Mouse (Mus musculus) CH12.LX (cell line): ENCODE data around the gene Gm20671. TPM values are rescaled to one million over a fixed set of nuclear protein-coding genes. Genes with fewer than 3 reads are reported as not detected.
"Not testable (repeated sequence)": the region's sequence is repeated elsewhere in the genome, so short reads cannot be mapped to it uniquely, and the experiment has no call there.

Source experiments
- DNase-seq: peaks from one replicate; pipeline ENCODE4 v3.0.0-alpha.2; 2013; ENCODE audit errors: extremely low read depth
- H3K27ac ChIP-seq: 2 replicates; pipeline ENCODE4 v1.5.1; 2012; ENCODE audit warnings: low read depth, mild to moderate bottlenecking, control low read depth, moderate library complexity; ENCODE audit not compliant: insufficient read depth
- H3K27me3 ChIP-seq: replicated peaks from 2 replicates; pipeline ENCODE3; 2012; ENCODE audit warnings: inconsistent platforms
- H3K36me3 ChIP-seq, 2 experiments: replicated peaks in 1 of 2; 2 replicates each; pipeline versions ENCODE3 to v1.6.1; 2012; ENCODE audit warnings: inconsistent platforms in 1 of 2, low read length in 1 of 2, mild to moderate bottlenecking in 1 of 2, mixed read lengths in 1 of 2, moderate library complexity in 1 of 2; ENCODE audit not compliant: control insufficient read depth in 1 of 2, insufficient read depth in 1 of 2
- H3K4me1 ChIP-seq, 2 experiments: 2 replicates each; pipeline ENCODE4 v1.6.1; 2012; ENCODE audit warnings: inconsistent platforms in 1 of 2, moderate library complexity in 1 of 2; ENCODE audit not compliant: insufficient read depth in 2 of 2, control insufficient read depth in 1 of 2
- H3K4me2 ChIP-seq: 2 replicates; pipeline ENCODE4 v1.6.1; 2012; ENCODE audit warnings: low read depth, mild to moderate bottlenecking, control low read depth; ENCODE audit not compliant: poor library complexity, insufficient read depth, severe bottlenecking
- H3K4me3 ChIP-seq, 3 experiments: fragments of 150-350 bp in 1 of 3; sonication (generic) in 1 of 3; replicated peaks in 1 of 3; 2 replicates each; pipeline versions ENCODE3 to v1.5.1; 2011 to 2012; ENCODE audit warnings: low read depth in 2 of 3, low read length in 2 of 3, mild to moderate bottlenecking in 2 of 3, moderate library complexity in 2 of 3, control low read depth in 1 of 3, improper control_type of control experiment in 1 of 3, inconsistent platforms in 1 of 3, mixed read lengths in 1 of 3; ENCODE audit not compliant: poor library complexity in 1 of 3
- H3K79me2 ChIP-seq: replicated peaks from 2 replicates; pipeline ENCODE4 v1.6.1; 2012; ENCODE audit warnings: mild to moderate bottlenecking, moderate library complexity; ENCODE audit not compliant: control insufficient read depth, poor library complexity, insufficient read depth, severe bottlenecking; ENCODE audit errors: extremely low read depth
- H3K9ac ChIP-seq: 2 replicates; pipeline ENCODE4 v1.6.1; 2012; ENCODE audit warnings: low read depth, mild to moderate bottlenecking, control low read depth, moderate library complexity; ENCODE audit not compliant: insufficient read depth
- H3K9me3 ChIP-seq: replicated peaks from 2 replicates; pipeline ENCODE3; 2012; ENCODE audit warnings: low read length, inconsistent platforms, mixed read lengths
- BHLHE40 ChIP-seq: IDR thresholded peaks from 2 replicates; pipeline ENCODE4 v1.6.1; 2011; ENCODE audit warnings: mild to moderate bottlenecking, low read depth, low read length, improper control_type of control experiment
- CHD1 ChIP-seq: IDR thresholded peaks from 2 replicates; pipeline ENCODE4 v1.6.1; 2012; ENCODE audit warnings: low read depth, low read length, improper control_type of control experiment, inconsistent platforms
- EP300 ChIP-seq: IDR thresholded peaks from 2 replicates; pipeline ENCODE4 v1.6.1; 2011; ENCODE audit warnings: low read length, improper control_type of control experiment
- ETS1 ChIP-seq: conservative IDR thresholded peaks from 2 replicates; pipeline ENCODE4 v1.6.1; 2012; ENCODE audit warnings: low read depth, mild to moderate bottlenecking, inconsistent platforms, low read length, improper control_type of control experiment, moderate library complexity
- GABPA ChIP-seq: IDR thresholded peaks from 2 replicates; pipeline ENCODE4 v1.6.1; 2012; ENCODE audit warnings: low read depth, low read length, improper control_type of control experiment, inconsistent platforms; ENCODE audit not compliant: insufficient replicate concordance
- HCFC1 ChIP-seq: IDR thresholded peaks from 2 replicates; pipeline ENCODE4 v1.6.1; 2012; ENCODE audit warnings: low read depth, mild to moderate bottlenecking, inconsistent platforms, low read length, improper control_type of control experiment
- JUN ChIP-seq: IDR thresholded peaks from 2 replicates; pipeline ENCODE4 v1.6.1; 2011; ENCODE audit warnings: low read depth, mild to moderate bottlenecking, low read length, improper control_type of control experiment, moderate library complexity; ENCODE audit not compliant: insufficient read depth
- MAFK ChIP-seq: IDR thresholded peaks from 2 replicates; pipeline ENCODE4 v1.6.1; 2011; ENCODE audit warnings: low read length, improper control_type of control experiment; ENCODE audit not compliant: insufficient replicate concordance
- MAZ ChIP-seq: IDR thresholded peaks from 2 replicates; pipeline ENCODE4 v1.6.1; 2012; ENCODE audit warnings: low read depth, mild to moderate bottlenecking, inconsistent platforms, low read length, improper control_type of control experiment, moderate library complexity
- MEF2A ChIP-seq: IDR thresholded peaks from 2 replicates; pipeline ENCODE4 v1.6.1; 2014; ENCODE audit warnings: low read depth, mild to moderate bottlenecking, inconsistent platforms, low read length, improper control_type of control experiment, borderline replicate concordance
- MXI1 ChIP-seq: IDR thresholded peaks from 2 replicates; pipeline ENCODE4 v1.6.1; 2011; ENCODE audit warnings: mild to moderate bottlenecking, low read depth, low read length, improper control_type of control experiment
- NELFE ChIP-seq: IDR thresholded peaks from 2 replicates; pipeline ENCODE4 v1.6.1; 2011; ENCODE audit warnings: low read depth, low read length, improper control_type of control experiment
- POLR2A ChIP-seq: IDR thresholded peaks from 2 replicates; pipeline ENCODE4 v1.6.1; 2011; ENCODE audit warnings: low read depth, mild to moderate bottlenecking, improper control_type of control experiment, low read length
- POLR2AphosphoS2 ChIP-seq: IDR thresholded peaks from 2 replicates; pipeline ENCODE4 v1.6.1; 2011; ENCODE audit warnings: low read depth, low read length, improper control_type of control experiment
- SMC3 ChIP-seq: IDR thresholded peaks from 2 replicates; pipeline ENCODE4 v1.6.1; 2011; ENCODE audit warnings: low read depth, low read length, improper control_type of control experiment
- TBP ChIP-seq: conservative IDR thresholded peaks from 2 replicates; pipeline ENCODE4 v1.6.1; 2011; ENCODE audit warnings: low read depth, low read length, improper control_type of control experiment
- TCF12 ChIP-seq: IDR thresholded peaks from 2 replicates; pipeline ENCODE4 v1.6.1; 2014; ENCODE audit warnings: low read depth, mild to moderate bottlenecking, inconsistent platforms, low read length, improper control_type of control experiment
- UBTF ChIP-seq: IDR thresholded peaks from 2 replicates; pipeline ENCODE4 v1.6.1; 2012; ENCODE audit warnings: low read depth, mild to moderate bottlenecking, inconsistent platforms, low read length, improper control_type of control experiment, moderate library complexity
- USF1 ChIP-seq: IDR thresholded peaks from 2 replicates; pipeline ENCODE4 v1.6.1; 2014; ENCODE audit warnings: low read depth, mild to moderate bottlenecking, inconsistent platforms, low read length, improper control_type of control experiment
- USF2 ChIP-seq: conservative IDR thresholded peaks from 2 replicates; pipeline ENCODE4 v1.6.1; 2011; ENCODE audit warnings: low read depth, low read length, improper control_type of control experiment
- ZKSCAN1 ChIP-seq: IDR thresholded peaks from 2 replicates; pipeline ENCODE4 v1.6.1; 2012; ENCODE audit warnings: low read depth, inconsistent platforms, low read length, improper control_type of control experiment, borderline replicate concordance
- ZNF384 ChIP-seq: IDR thresholded peaks from 2 replicates; pipeline ENCODE4 v1.6.1; 2012; ENCODE audit warnings: low read depth, low read length, improper control_type of control experiment, inconsistent platforms
- dilution Hi-C: fragments of 300-500 bp; cut with MboI; formaldehyde crosslinking; loops from 2 replicates; pipeline ENCODE4 v1.14.3; 2020; ENCODE audit warnings: low sequenced_read_pairs; ENCODE audit not compliant: extremely low pct_unique_long_range_greater_than_20kb, extremely low pct_ligation_motif_present
- in situ Hi-C: fragments of 300-500 bp; cut with MboI; formaldehyde crosslinking; loops from 3 replicates; pipeline ENCODE4 v1.14.3; 2019; ENCODE audit warnings: low sequenced_read_pairs, low pct_ligation_motif_present, low pct_unique_long_range_greater_than_20kb, mixed read lengths
- polyA plus RNA-seq: library from polyadenylated mRNA; unstranded; fragments of >175 nt; gene quantifications from 2 replicates; pipeline ENCODE4 v1.2.1, GENCODE M21; 2012; ENCODE audit warnings: low read depth; ENCODE audit not compliant: insufficient read length
- total RNA-seq, 2 experiments: library from RNA; depleted of rRNA; stranded (reverse); fragments of 300-350 nt in 1 of 2; fragments of >200 nt in 1 of 2; gene quantifications; 2 replicates each; pipeline ENCODE4 v1.2.3; 2012 to 2014

Gm20671 gene
- total and polyA plus RNA-seq, 3 experiments, result 0.81 TPM; not detected in 2

GRCm38 (mm10) chr5:32723981-32724380 lies 102.9 kb downstream of the Gm20671 start:
- H3K36me3 ChIP-seq, result peaks cover 0 to 1% of the 10 kb centered on the region in 2 experiments
- no peak overlapping the region for H3K27ac ChIP-seq
- no peak overlapping the region for H3K4me2 ChIP-seq
- dilution Hi-C loops (no loop called here), in situ Hi-C loops (no loop called here)
- no peak overlapping the region for H3K9ac ChIP-seq
- no peaks in the 10 kb centered on the region for H3K79me2 ChIP-seq
- H3K27me3 ChIP-seq, result no peaks in the 10 kb centered on the region
- no peak overlapping the region for H3K4me3 ChIP-seq
- H3K9me3 ChIP-seq, result no peaks in the 10 kb centered on the region
- H3K4me1 ChIP-seq, result 0 out of 4 replicates have a peak, but pooled peaks cover 0 to 4% of the 10 kb centered on the region in 2 experiments
- TF ChIP-seq USF1 (no peak), MEF2A (no peak), HCFC1 (no peak), UBTF (no peak), USF2 (no peak), NELFE (no peak), SMC3 (no peak), TCF12 (no peak)
- no peak for DNase-seq

GRCm38 (mm10) chr5:32722711-32723110 lies 104.2 kb downstream of the Gm20671 start:
- H3K79me2 ChIP-seq, H3K9me3 ChIP-seq, H3K4me2 ChIP-seq, in situ Hi-C loops, DNase-seq, dilution Hi-C loops, H3K4me3 ChIP-seq, H3K9ac ChIP-seq, H3K36me3 ChIP-seq, H3K27ac ChIP-seq, H3K4me1 ChIP-seq, H3K27me3 ChIP-seq: not testable (repeated sequence)

DNA sequence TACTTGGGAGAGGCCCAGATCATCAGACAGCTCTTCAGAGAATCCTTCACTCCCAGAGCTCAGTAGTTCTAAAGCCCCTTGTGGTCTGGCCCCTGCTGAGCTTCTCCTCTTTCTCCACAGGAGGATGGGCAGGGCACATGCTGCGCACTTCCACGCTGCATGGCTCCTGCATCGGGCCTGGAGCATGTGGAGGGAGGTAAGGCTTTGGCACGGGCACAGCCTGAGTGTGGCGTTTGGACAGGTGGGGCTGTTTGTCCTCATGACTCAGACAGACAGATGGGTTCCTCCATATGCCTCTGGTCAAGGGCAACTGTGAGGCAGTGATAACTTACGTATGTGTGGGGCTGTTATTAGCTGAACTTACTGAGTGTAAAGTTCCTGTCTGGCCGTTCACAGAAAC lies 104.6 kb downstream of the Gm20671 start:
- Histone ChIP-seq H3K27ac (no peak overlapping the region), H3K9ac (no peak overlapping the region), H3K79me2 (no peaks in the 10 kb centered on the region), H3K36me3 (peaks cover 0 to 1% of the 10 kb centered on the region in 2 experiments), H3K4me3 (no peak overlapping the region), H3K9me3 (no peaks in the 10 kb centered on the region), H3K4me2 (no peak overlapping the region), H3K27me3 (no peaks in the 10 kb centered on the region), H3K4me1 (peaks cover 0 to 4% of the 10 kb centered on the region in 2 experiments; a peak in 2 of 4 replicates)
- dilution Hi-C loops (no loop called here), in situ Hi-C loops (no loop called here)
- DNase-seq, result no peak
- TF ChIP-seq MAFK (no peak), ZKSCAN1 (no peak), ETS1 (no peak), MEF2A (no peak), ZNF384 (no peak), USF1 (no peak), JUN (no peak), SMC3 (no peak), USF2 (no peak), CHD1 (no peak), POLR2AphosphoS2 (no peak), EP300 (no peak), MXI1 (no peak), NELFE (no peak), GABPA (no peak), POLR2A (no peak), TBP (no peak), MAZ (no peak), BHLHE40 (no peak)
